Mouse (Mus musculus): ENCODE data around the gene Nup35. TPM values are rescaled to one million over a fixed set of nuclear protein-coding genes. Genes with fewer than 3 reads are reported as not detected.

Gene Nup35
- polyA plus RNA-seq, 1 experiment, result 5.8 TPM

GRCm38 (mm10) chr2:80638364-80639241, 21.6 kb downstream of the Nup35 start:
- peak overlapping the region; percentile 99 for H3K4me3 ChIP-seq (ENCODE audit: low read depth, low read length)
- WGBS, result under 1% methylated on average over 45 of the region's 45 CpGs
- peaks cover 2% of the 10 kb centered on the region for H3K4me1 ChIP-seq (ENCODE audit: control insufficient read depth, insufficient read depth, insufficient read length, low read length)
- H3K36me3 ChIP-seq (ENCODE audit: control insufficient read depth, insufficient read depth, low read length), result peaks cover 5% of the 10 kb centered on the region
- H3K27me3 ChIP-seq (ENCODE audit: control insufficient read depth, insufficient read depth, low read length), result no peaks in the 10 kb centered on the region
- no peak overlapping the region for H3K27ac ChIP-seq (ENCODE audit: insufficient read depth, low read depth, low read length)
- TF ChIP-seq CTCF (IDR thresholded peaks at IDR 0.05; ENCODE audit: extremely low read depth, insufficient read length, insufficient replicate concordance, low read depth, low read length) (no peak), POLR2A (IDR thresholded peaks at IDR 0.05; ENCODE audit: low read depth, low read length) (no peak)

GRCm38 (mm10) chr2:80639398-80639797, 22.4 kb downstream of the Nup35 start:
- 7% methylated on average over 8 of the region's 8 CpGs for WGBS
- H3K27ac ChIP-seq (ENCODE audit: insufficient read depth, low read depth, low read length), result no peak overlapping the region
- peaks cover 9% of the 10 kb centered on the region for H3K36me3 ChIP-seq (ENCODE audit: control insufficient read depth, insufficient read depth, low read length)
- TF ChIP-seq POLR2A (IDR thresholded peaks at IDR 0.05; ENCODE audit: low read depth, low read length), result no peak
- no peak for TF ChIP-seq CTCF (IDR thresholded peaks at IDR 0.05; ENCODE audit: extremely low read depth, insufficient read length, insufficient replicate concordance, low read depth, low read length)
- H3K4me3 ChIP-seq (ENCODE audit: low read depth, low read length), result peak overlapping the region; percentile 99
- peaks cover 2% of the 10 kb centered on the region for H3K4me1 ChIP-seq (ENCODE audit: control insufficient read depth, insufficient read depth, insufficient read length, low read length)
- no peaks in the 10 kb centered on the region for H3K27me3 ChIP-seq (ENCODE audit: control insufficient read depth, insufficient read depth, low read length)

- Histone ChIP-seq H3K27me3 (ENCODE audit: control insufficient read depth, insufficient read depth, low read length) (no peaks in the 10 kb centered on the region), H3K4me3 (ENCODE audit: low read depth, low read length) (no peak overlapping the region), H3K4me1 (ENCODE audit: control insufficient read depth, insufficient read depth, insufficient read length, low read length) (peaks cover 2% of the 10 kb centered on the region), H3K36me3 (ENCODE audit: control insufficient read depth, insufficient read depth, low read length) (peaks cover 11% of the 10 kb centered on the region), H3K27ac (ENCODE audit: insufficient read depth, low read depth, low read length) (no peak overlapping the region)
- TF ChIP-seq CTCF (IDR thresholded peaks at IDR 0.05; ENCODE audit: extremely low read depth, insufficient read length, insufficient replicate concordance, low read depth, low read length), result no peak
- no peak for TF ChIP-seq POLR2A (IDR thresholded peaks at IDR 0.05; ENCODE audit: low read depth, low read length)
- 15% methylated on average over 3 of the region's 3 CpGs for WGBS
Measured at GRCm38 (mm10) chr2:80639864-80640263, 22.8 kb downstream of the Nup35 start.

GRCm38 (mm10) chr2:80661414-80661813, 44.4 kb downstream of the Nup35 start:
- Histone ChIP-seq H3K27ac (ENCODE audit: insufficient read depth, low read depth, low read length) (no peak overlapping the region), H3K27me3 (ENCODE audit: control insufficient read depth, insufficient read depth, low read length) (no peaks in the 10 kb centered on the region), H3K36me3 (ENCODE audit: control insufficient read depth, insufficient read depth, low read length) (peaks cover 7% of the 10 kb centered on the region), H3K4me1 (ENCODE audit: control insufficient read depth, insufficient read depth, insufficient read length, low read length) (no peaks in the 10 kb centered on the region), H3K4me3 (ENCODE audit: low read depth, low read length) (no peak overlapping the region)
- TF ChIP-seq CTCF (IDR thresholded peaks at IDR 0.05; ENCODE audit: extremely low read depth, insufficient read length, insufficient replicate concordance, low read depth, low read length) (no peak), POLR2A (IDR thresholded peaks at IDR 0.05; ENCODE audit: low read depth, low read length) (no peak)

GRCm38 (mm10) chr2:80662682-80663081, 45.6 kb downstream of the Nup35 start:
- TF ChIP-seq CTCF (IDR thresholded peaks at IDR 0.05; ENCODE audit: extremely low read depth, insufficient read length, insufficient replicate concordance, low read depth, low read length) (no peak), POLR2A (IDR thresholded peaks at IDR 0.05; ENCODE audit: low read depth, low read length) (no peak)
- 50% methylated on average over 2 of the region's 2 CpGs for WGBS
- H3K4me1 ChIP-seq (ENCODE audit: control insufficient read depth, insufficient read depth, insufficient read length, low read length), result no peaks in the 10 kb centered on the region
- H3K4me3 ChIP-seq (ENCODE audit: low read depth, low read length), result no peak overlapping the region
- no peak overlapping the region for H3K27ac ChIP-seq (ENCODE audit: insufficient read depth, low read depth, low read length)
- peaks cover 8% of the 10 kb centered on the region; the same call in 1 of the 2 replicates for H3K36me3 ChIP-seq (ENCODE audit: control insufficient read depth, insufficient read depth, low read length)
- no peaks in the 10 kb centered on the region for H3K27me3 ChIP-seq (ENCODE audit: control insufficient read depth, insufficient read depth, low read length)

- no peak overlapping the region for H3K4me3 ChIP-seq (ENCODE audit: low read depth, low read length)
- H3K36me3 ChIP-seq (ENCODE audit: control insufficient read depth, insufficient read depth, low read length), result peaks cover 4% of the 10 kb centered on the region
- no peaks in the 10 kb centered on the region for H3K27me3 ChIP-seq (ENCODE audit: control insufficient read depth, insufficient read depth, low read length)
- WGBS, result 96% methylated on average over 5 of the region's 5 CpGs
- no peak overlapping the region for H3K27ac ChIP-seq (ENCODE audit: insufficient read depth, low read depth, low read length)
- no peak for TF ChIP-seq CTCF (IDR thresholded peaks at IDR 0.05; ENCODE audit: extremely low read depth, insufficient read length, insufficient replicate concordance, low read depth, low read length)
- TF ChIP-seq POLR2A (IDR thresholded peaks at IDR 0.05; ENCODE audit: low read depth, low read length), result no peak
- H3K4me1 ChIP-seq (ENCODE audit: control insufficient read depth, insufficient read depth, insufficient read length, low read length), result no peaks in the 10 kb centered on the region
Measured at GRCm38 (mm10) chr2:80667396-80667964, 50.4 kb downstream of the Nup35 start.

Measured in small intestine, adult 2 months (tissue).